Mouse (Mus musculus) layer of hippocampus, postnatal 36 days (tissue): Measurements from ENCODE around the gene Phrf1. TPM values are rescaled to one million over a fixed set of nuclear protein-coding genes. Genes with fewer than 3 reads are reported as not detected.

Experiments
- DNase-seq, 2 experiments: peaks; one replicate each; pipeline ENCODE4 v3.0.0; 2022
- microRNA-seq, 2 experiments: library from miRNA; unstranded; fragments of <30 nt; microRNA quantifications; one replicate each; pipeline ENCODE4 v1.2.0; 2021
- total RNA-seq, 2 experiments: library from RNA; stranded (reverse); gene quantifications; 2 replicates each; pipeline ENCODE4 v1.2.3; 2021

The Phrf1 gene
- total RNA-seq, 2 experiments from 2014 or later = 79.9 to 86.9 TPM

DNA sequence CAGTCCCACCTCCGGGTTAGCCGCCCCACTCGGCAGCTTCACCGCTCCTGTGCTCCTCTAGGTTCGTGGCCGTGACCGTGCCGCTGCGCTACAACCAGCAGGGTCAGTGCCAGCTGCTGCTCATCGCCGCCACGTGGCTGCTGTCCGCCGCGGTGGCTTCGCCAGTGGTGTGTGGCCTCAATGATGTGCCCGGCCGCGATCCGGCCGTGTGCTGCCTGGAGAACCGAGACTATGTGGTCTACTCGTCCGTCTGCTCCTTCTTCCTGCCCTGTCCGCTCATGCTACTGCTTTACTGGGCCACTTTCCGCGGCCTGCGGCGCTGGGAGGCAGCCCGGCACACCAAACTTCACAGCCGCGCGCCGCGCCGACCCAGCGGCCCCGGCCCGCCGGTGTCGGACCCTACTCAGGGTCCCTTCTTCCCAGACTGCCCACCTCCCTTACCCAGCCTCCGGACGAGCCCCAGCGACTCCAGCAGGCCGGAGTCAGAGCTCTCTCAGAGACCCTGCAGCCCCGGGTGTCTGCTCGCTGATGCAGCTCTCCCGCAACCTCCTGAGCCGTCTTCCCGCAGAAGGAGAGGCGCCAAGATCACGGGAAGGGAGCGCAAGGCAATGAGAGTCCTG is 65.4 kb downstream of the Phrf1 start:
- DNase-seq = no peak

DNA sequence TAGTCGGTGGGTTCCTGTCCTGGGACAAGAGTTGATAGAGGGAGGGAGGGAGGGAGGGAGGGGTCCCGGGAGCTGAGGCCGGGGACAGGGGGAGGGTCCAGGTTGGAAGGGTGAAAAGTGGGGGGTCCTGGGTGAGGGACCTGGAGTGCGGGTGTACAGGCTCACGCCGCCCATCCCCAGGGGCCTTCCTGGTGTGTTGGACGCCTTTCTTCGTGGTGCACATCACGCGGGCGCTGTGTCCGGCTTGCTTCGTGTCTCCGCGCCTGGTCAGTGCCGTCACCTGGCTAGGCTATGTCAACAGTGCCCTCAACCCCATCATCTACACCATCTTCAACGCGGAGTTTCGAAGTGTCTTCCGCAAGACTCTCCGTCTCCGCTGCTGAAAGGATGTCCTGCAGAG is 65.9 kb downstream of the Phrf1 start:
- no peak for DNase-seq

- no peak for DNase-seq
Observed at GRCm38 (mm10) chr7:141297926-141298650, 69.5 kb downstream of the Phrf1 start.

DNA sequence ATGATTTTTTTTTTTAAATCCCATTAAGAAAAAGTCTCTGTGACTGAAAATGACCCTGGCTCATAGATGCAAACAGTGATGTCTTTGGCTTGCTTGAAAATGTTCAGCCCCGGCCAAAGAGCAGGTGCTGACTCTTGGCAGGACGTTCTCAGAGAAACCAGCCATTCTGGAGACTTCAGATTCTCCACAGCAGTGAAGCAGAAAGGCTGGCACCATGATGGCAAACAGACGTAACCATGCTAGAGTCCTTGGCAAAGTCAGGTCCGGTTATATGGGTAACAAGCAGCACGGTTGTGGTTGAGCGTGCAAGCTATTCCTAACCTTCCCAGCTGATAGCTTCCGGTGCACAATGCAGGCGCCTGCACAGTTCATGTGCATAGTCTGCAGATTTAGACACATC is 70.6 kb downstream of the Phrf1 start:
- DNase-seq = no peak

DNA sequence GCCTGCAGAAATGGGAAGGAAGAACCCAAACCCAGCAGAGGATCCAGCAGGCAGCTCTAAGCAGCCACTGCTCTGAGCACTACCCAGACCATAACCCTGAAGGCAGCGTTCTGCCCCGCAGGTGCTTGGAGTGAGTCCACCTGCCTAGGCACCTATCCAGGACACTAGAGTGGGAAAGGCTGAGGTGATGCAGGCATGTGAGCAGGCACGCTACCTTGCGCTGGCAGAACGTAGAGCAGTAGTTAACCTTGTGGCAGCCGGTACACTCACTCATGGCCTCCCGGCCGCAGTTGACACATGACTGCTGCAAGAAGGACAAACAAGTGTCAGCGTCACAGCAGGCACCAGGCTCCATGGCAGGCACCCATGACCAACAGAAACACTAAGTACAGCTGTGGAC is 72.8 kb downstream of the Phrf1 start:
- DNase-seq = no peak

DNA sequence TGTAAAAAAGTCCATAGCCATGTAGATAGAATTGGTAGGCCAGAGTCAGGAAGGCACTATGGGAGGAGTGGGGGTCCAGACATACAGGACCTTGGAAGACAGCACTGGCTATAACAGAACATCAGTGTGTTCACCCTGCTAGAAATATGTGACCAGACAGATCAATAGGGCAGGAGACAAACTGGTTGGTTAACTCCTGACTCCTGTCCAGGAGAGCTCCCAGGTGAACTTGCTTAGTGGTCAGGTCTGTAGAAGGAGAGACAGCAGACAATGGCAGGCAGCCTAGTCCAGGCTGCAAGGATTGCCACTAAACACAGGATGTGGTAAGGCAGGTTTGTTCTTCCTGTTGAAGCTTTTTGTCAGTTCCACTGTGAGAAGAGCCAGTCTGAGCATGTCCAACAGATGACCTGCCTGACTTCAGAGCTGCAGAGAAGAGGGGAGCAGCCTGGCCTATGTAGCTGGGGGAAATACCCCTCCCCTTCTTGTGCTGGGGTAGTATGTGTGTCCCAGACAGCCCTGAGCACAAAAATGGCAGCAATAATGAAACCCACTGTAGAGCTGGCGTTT is 74.2 kb downstream of the Phrf1 start:
- DNase-seq = no peak

GRCm38 (mm10) chr7:141304537-141304936 is 76.0 kb downstream of the Phrf1 start:
- no peak for DNase-seq

Small RNA genes within 50 kb of the gene (microRNA-seq; reads per million reads assigned to microRNA genes)
- 67.5 to 73.6 reads per million in 2 experiments for gene Mir210

Other genes starting within 250 kb of the Phrf1 start
- gene Ifitm3, start 218.0 kb upstream of the Phrf1 start, total RNA-seq = 10 to 100 TPM; 11.1 to 11.4 TPM
- under 1 TPM in 1 of 2 experiments, not detected in 1; 0.63 TPM for gene Ifitm6, start 210.9 kb upstream of the Phrf1 start, total RNA-seq
- not detected for gene Gm17387, start 199.7 kb upstream of the Phrf1 start, total RNA-seq
- 10 to 100 TPM; 92.2 to 92.3 TPM for gene B4galnt4, start 167.7 kb upstream of the Phrf1 start, total RNA-seq
- not detected for gene Pkp3, start 150.6 kb upstream of the Phrf1 start, total RNA-seq
- 1 to 10 TPM; 1.7 to 2.4 TPM for gene Sigirr, start 128.2 kb upstream of the Phrf1 start, total RNA-seq
- not detected for gene Ano9, start 111.0 kb upstream of the Phrf1 start, total RNA-seq
- 10 to 100 TPM; 48.5 to 64.9 TPM for gene Ptdss2, start 106.4 kb upstream of the Phrf1 start, total RNA-seq
- 10 to 100 TPM; 36.1 to 40.2 TPM for gene Rnh1, start 55.9 kb upstream of the Phrf1 start, total RNA-seq
- 100 to 1,000 TPM; 209 to 213 TPM for gene Hras, start 34.8 kb upstream of the Phrf1 start, total RNA-seq
- gene Lrrc56, start 34.6 kb upstream of the Phrf1 start, total RNA-seq = 1 to 10 TPM; 4.5 to 5.9 TPM
- not detected for gene Lmntd2, start 14.7 kb upstream of the Phrf1 start, total RNA-seq
- under 1 TPM; 0.73 to 0.82 TPM for gene Rassf7, start 12.9 kb upstream of the Phrf1 start, total RNA-seq
- gene Irf7, start 37.7 kb downstream of the Phrf1 start, total RNA-seq = 1 to 10 TPM in 1 of 2 experiments, under 1 TPM in 1; 0.51 to 1.2 TPM
- not detected for gene Cdhr5, start 48.0 kb downstream of the Phrf1 start, total RNA-seq
- not detected for gene Sct, start 50.3 kb downstream of the Phrf1 start, total RNA-seq
- gene Drd4, start 63.2 kb downstream of the Phrf1 start, total RNA-seq = under 1 TPM in 1 of 2 experiments, not detected in 1; 0.18 TPM
- 10 to 100 TPM; 79.4 to 82.5 TPM for gene Deaf1, start 98.9 kb downstream of the Phrf1 start, total RNA-seq
- gene Tmem80, start 99.0 kb downstream of the Phrf1 start, total RNA-seq = 10 to 100 TPM; 32.4 to 34.3 TPM
- gene Eps8l2, start 110.1 kb downstream of the Phrf1 start, total RNA-seq = 1 to 10 TPM; 4.6 to 5.8 TPM
- gene Taldo1, start 163.4 kb downstream of the Phrf1 start, total RNA-seq = 100 to 1,000 TPM; 119 to 121 TPM
- 10 to 100 TPM; 42.2 to 48.4 TPM for gene Gatd1, start 185.4 kb downstream of the Phrf1 start, total RNA-seq
- 100 to 1,000 TPM; 250 to 269 TPM for gene Cend1, start 200.7 kb downstream of the Phrf1 start, total RNA-seq
- gene Slc25a22, start 209.1 kb downstream of the Phrf1 start, total RNA-seq = 100 to 1,000 TPM; 319 to 341 TPM
- gene Pidd1, start 215.2 kb downstream of the Phrf1 start, total RNA-seq = 1 to 10 TPM in 1 of 2 experiments, under 1 TPM in 1; 0.66 to 1.1 TPM
- 100 to 1,000 TPM; 556 TPM for gene Rplp2, start 218.6 kb downstream of the Phrf1 start, total RNA-seq
- 10 to 100 TPM; 17.7 to 27.0 TPM for gene Pnpla2, start 226.4 kb downstream of the Phrf1 start, total RNA-seq
- gene Cracr2b, start 232.3 kb downstream of the Phrf1 start, total RNA-seq = 1 to 10 TPM; 3.9 to 6.0 TPM
- 10 to 100 TPM; 21.4 to 21.5 TPM for gene Cd151, start 238.6 kb downstream of the Phrf1 start, total RNA-seq
- gene Polr2l, start 246.3 kb downstream of the Phrf1 start, total RNA-seq = 10 to 100 TPM; 42.8 to 44.9 TPM
- 10 to 100 TPM; 13.1 to 13.7 TPM for gene Tspan4, start 246.5 kb downstream of the Phrf1 start, total RNA-seq